Comparison of ENCODE assay signal across 16 mouse cellular contexts in the genomic region with DNA sequence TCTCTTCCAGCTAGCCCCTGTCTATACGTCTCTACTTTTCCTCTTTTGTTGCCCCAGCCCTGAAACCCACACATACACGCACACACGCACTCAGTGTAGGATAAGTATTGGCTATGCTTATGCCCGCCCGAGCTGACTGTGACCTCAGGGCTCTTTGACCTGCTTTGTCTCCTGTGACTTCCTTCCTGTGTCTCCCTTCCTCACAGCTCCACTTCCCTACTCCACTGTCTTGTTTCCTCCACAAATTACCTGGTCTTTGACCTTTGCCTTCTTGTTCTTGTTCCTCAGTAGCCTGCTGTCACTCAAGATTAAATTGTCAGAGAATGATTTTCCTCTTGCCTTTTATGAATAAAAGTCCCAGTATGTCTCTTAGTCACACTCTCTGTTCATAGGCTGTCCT. TPM values are rescaled to one million over a fixed set of nuclear protein-coding genes. Genes with fewer than 3 reads are reported as not detected.
DNase-seq lines count a peak whose midpoint lies in the region; TF ChIP-seq lines count a peak whose summit lies in the region.
"Had no signal": no experiment of that assay in that cellular context is flagged by ENCODE, and none has a peak within 500 bp of the region (broad histone marks: within the 10 kb centered on the region; RNA-seq: fewer than 3 reads in every experiment).

No protein-coding gene starts in this region.

- peak overlapping the region; percentile 45; the same call in 1 of the 2 replicates for H3K27ac ChIP-seq in cerebellum, adult 2 months (ENCODE audit: insufficient read depth, low read length)
- peak overlapping the region; percentile 48 for H3K27ac ChIP-seq in left cerebral cortex, adult 2 months
- H3K27ac ChIP-seq: embryonic facial prominence, embryonic 12.5 days; forebrain, embryonic 15.5 days; heart, embryonic 10.5 days; hindbrain, embryonic 12.5 days had no signal

- intact Hi-C loops in left cerebral cortex, adult 2 months (cut with DNase I): loop anchor here (5.0 kb wide), 1 partner anchor 92 kb away; the partner anchor contains the start of gene Pde8a

- 87% methylated on average over 5 of the region's 5 CpGs for WGBS in cerebellum, adult 2 months

- no peak overlapping the region for H3K4me3 ChIP-seq in cerebellum, adult 2 months (replicated peaks; ENCODE audit: insufficient read depth, low read depth, low read length)
- H3K4me3 ChIP-seq in left cerebral cortex, adult 2 months: no peak overlapping the region
- H3K4me3 ChIP-seq: embryonic facial prominence, embryonic 12.5 days; forebrain, embryonic 15.5 days; heart, embryonic 10.5 days; hindbrain, embryonic 12.5 days had no signal

- H3K4me1 ChIP-seq in cerebellum, adult 2 months (ENCODE audit: control insufficient read depth, insufficient read depth, low read length): no peaks in the 10 kb centered on the region
- H3K4me1 ChIP-seq: embryonic facial prominence, embryonic 12.5 days; forebrain, embryonic 15.5 days had no signal

- no peaks in the 10 kb centered on the region for H3K27me3 ChIP-seq in cerebellum, adult 2 months (ENCODE audit: control insufficient read depth, insufficient read depth, low read length)
- H3K27me3 ChIP-seq: embryonic facial prominence, embryonic 12.5 days; forebrain, embryonic 15.5 days; hindbrain, embryonic 12.5 days had no signal

- no peak for DNase-seq in cerebellum, adult 2 months
- DNase-seq in cerebellum, postnatal 36 days: no peak
- peak; percentile 66 for DNase-seq in kidney, adult 9 months
- no peak for DNase-seq in kidney, postnatal 4 days
- DNase-seq in left cerebral cortex, adult 2 months (ENCODE audit: extremely low spot score in 1 of 2, low spot score in 2 of 2): no peak
- DNase-seq in left cerebral cortex, adult 11 months (ENCODE audit: low spot score): no peak
- DNase-seq in c-Kit-positive CD71-positive TER-119-positive erythroid progenitor cells, embryonic 14.5 days (ENCODE audit: low spot score): no peak
- DNase-seq: cerebellum, adult 18-20 months; cerebellum, postnatal 10 days; gastrocnemius, postnatal 36 days; heart, postnatal 10 days; heart, postnatal 4 days had no signal

- TF ChIP-seq POLR2A in cerebellum, adult 2 months (IDR thresholded peaks at IDR 0.05; ENCODE audit: borderline replicate concordance, insufficient read depth, low read length): no peak

- no peak for TF ChIP-seq CTCF in cerebellum, adult 2 months (IDR thresholded peaks at IDR 0.05; ENCODE audit: borderline replicate concordance, insufficient read depth, low read depth, low read length)
- no peak for TF ChIP-seq CTCF in left cerebral cortex, adult 2 months (IDR thresholded peaks at IDR 0.05)

RNA-seq across cellular contexts. Expression of gene Rps17, which starts 41.0 kb away (rescaled TPM):
- 775 and 784 TPM in 2 replicates for polyA plus RNA-seq in cerebellum, adult 2 months (2012; rRNA removed)
- total RNA-seq in left cerebral cortex, adult 2 months (2021): 100 to 1,000 TPM; 491 to 498 TPM
